Mouse (Mus musculus) urinary bladder, adult 2 months (tissue): ENCODE data around the gene Aldh16a1. TPM values are rescaled to one million over a fixed set of nuclear protein-coding genes. Genes with fewer than 3 reads are reported as not detected.
"Not testable (repeated sequence)": the region's sequence is repeated elsewhere in the genome, so short reads cannot be mapped to it uniquely, and the experiment has no call there.

Experiments used
- DNase-seq: peaks from one replicate; pipeline ENCODE4 v3.0.0; 2022; ENCODE audit warnings: low spot score
- polyA plus RNA-seq: library from polyadenylated mRNA; depleted of rRNA; stranded (reverse); fragments of >200 nt; gene quantifications from 2 replicates; pipeline ENCODE4 v1.2.3, GENCODE M21; 2012

Aldh16a1 gene
- polyA plus RNA-seq, 1 experiment = 30.9 TPM

DNA sequence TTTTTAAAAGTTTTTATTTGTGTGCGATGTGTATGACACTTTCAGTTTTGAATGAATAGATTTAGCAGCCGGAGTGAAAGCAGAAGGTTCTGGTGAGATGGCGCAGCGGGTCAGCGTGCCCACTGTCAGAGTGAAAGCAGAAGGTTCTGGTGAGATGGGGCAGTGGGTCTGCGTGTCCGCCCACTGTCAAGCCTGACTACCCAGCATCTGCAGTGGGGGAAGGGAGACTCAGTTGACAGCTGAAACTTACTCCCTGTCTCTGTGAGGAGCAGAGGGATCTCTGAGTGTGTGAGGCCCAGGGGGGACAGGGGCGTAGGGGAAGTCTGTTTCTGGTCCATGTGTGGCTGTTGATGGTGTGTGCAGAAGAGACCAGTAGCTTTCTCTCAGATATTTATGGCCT is 36.8 kb downstream of the Aldh16a1 start:
- DNase-seq = no peak

DNA sequence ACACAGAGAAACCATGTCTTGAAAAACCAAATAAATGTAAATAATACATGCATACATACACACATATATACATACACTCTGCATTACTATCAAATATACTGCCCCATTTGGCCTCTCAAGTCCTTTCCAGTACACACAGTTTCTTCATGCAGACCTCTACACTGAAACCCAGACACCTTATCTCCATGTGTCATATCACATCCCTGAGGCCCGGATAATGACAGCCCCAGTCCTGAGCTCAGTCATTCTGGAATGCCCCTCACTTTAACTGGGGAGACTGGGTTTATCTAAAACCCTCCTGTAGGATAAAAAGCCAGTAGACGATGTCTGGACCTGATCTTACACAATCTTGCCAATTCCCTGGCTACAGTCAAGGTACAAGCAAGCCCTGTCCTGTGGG is 40.9 kb downstream of the Aldh16a1 start:
- no peak for DNase-seq

DNA sequence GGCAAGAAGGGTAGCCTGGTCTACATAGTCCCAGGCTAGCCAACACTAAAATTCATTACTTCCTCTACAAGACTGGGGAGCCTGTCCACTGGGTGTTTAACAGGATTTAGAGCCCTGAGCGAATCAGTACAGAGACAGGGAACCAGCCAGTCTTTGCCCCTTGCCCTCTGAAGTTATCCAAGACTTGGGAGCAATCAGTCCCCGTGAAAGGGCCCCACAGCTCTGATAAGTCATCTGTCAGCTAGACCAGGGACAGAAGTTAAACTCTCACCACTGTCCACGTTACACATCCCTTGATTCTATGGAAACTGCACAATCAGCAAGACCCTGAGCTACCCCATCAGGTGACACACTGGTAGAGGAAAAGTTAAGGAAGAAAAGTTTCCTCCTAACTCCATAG is 41.9 kb downstream of the Aldh16a1 start:
- no peak for DNase-seq

DNA sequence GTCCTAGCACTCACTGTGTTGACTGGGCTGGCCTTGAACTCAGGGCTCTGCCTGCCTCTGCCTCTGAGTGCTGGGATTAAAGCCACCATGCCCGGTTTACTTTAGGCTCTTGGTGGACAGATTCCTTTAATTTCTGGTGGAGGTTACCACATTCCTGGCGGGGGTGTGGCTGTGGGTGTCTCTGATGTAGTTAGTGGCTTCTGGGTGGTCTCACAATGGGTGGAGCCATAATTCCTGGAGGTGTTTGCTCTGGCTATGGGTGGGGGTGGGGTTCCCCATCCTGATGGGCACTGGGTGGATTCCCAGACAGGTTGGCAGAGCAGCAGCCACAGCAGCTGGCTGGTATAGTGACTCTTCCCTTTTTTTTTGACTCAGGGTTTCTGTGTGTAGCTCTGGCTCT is 42.4 kb downstream of the Aldh16a1 start:
- no peak for DNase-seq

DNA sequence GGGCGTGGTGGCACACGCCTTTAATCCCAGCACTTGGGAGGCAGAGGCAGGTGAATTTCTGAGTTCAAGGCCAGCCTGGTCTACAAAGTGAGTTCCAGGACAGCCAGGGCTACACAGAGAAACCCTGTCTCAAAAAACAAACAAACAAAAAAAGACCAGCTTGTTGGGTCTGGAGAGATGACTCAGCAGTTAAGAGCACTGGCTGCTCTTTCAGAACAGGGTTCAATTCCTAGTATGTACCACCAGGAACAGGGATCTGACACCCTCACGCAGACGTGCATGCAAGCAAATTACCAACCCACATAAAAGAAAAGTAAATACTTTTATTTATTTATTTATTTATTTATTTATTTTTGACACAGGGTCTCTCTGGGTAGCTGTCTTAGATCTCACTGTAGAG is 44.3 kb downstream of the Aldh16a1 start:
- DNase-seq = not testable (repeated sequence)

DNA sequence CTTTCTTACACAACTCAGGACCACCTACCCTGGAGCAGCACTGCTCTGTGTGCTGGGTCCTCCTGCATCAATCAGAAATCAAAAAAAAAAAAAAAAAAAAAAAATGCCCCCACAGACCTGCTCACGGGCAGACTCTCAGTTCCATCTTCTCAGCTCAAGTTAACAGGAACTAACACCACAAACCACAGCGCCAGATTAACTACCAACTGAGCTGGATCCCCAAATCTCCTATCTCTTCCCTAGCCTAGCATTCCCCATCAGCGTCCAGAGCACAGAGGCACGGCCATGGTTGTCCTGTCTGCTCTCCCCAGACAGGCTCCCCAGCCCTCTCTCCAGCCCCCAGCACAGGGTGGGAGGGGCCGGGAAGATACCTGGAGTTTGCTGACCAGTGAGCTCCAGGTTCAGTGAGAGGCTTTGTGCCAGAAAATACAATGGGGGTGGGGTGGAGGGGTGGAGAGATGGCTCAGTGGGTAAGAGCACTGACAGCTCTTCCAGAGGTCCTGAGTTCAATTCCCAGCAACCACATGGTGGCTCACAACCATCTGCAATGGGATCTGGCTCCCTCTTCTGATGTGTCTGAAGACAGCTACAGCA is 47.2 kb downstream of the Aldh16a1 start:
- DNase-seq = no peak

DNA sequence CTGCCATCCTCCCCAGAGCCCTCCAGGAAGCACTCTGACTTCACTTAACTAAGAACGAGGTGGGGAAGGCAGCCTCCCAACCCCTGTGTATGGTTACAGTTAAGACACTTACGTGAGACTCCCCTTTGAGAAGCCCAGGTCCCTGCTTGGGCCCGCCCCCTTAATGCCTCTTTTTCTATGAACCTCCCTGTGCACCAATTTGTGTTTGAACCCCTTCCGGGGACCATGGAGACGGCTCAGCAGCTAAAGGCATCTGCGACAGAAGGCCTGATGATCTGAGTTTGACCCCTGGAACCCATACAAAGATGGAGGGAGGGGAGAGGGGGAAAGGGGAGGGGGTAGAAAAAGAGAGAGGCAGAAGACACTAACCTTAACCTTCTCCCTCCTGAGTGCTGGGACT is 47.9 kb downstream of the Aldh16a1 start:
- no peak for DNase-seq

DNA sequence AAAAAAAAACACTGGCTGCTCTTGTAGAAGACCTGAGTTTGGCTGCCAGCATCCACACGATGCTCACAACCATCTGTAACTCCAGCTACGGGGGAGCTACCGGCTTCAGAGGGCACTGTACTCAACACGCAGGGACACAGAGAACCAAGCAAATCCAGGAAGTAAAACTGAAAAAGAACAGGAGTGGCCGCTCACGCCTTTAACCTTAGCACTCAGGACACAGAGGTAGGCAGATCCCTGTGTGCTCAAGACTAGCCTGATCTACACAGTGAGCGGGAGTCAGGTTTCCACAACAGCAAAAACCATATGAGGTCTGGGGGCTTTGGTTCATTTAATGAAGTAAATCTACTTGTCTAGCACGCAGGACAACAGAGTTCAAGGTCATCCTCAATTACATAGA is 48.9 kb downstream of the Aldh16a1 start:
- no peak for DNase-seq

DNA sequence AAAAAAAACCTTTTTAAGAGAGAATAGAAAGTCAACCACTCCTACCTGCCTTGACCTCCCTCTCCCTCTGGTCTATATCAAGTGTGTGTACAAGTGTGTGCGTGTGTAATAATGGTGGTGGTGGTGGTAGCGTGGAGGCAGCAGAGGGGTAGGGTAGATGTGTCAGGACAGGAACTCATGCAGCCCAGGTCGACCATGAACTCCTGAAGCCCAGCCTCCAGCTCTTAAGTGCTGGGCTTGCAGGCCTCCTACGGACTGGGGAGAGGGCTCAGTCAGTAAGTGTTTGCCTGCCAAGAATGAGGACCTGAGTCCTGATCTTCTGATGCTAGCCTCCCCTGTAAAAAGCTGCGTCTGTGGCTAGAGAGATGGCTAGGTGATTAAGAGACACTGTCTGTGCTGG is 49.4 kb downstream of the Aldh16a1 start:
- no peak for DNase-seq

DNA sequence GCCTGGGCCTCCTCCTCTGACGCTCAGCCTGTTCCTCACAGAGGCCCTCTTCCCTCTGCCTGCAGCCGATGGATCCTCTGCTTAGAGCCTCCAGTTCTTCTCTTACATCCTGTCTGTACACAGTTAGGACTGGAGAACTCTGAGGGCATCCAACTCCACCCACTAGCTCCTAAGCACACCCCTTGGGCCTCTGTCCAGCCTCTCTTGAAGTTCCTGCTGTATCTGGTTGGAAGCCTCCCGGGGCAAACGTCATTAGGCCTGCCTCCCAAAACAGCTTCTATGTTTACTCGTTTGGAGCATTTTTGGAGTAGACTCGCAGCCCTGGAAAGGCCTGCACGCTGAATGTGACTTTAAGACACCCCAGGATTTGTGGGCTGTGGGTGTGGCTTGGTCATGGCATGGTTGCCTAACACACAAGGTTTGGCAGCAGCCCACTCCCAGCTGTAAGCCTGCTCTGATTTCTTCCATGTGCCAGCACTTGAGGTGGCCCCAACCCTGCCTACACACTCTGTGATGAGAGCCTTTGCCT is 50.7 kb downstream of the Aldh16a1 start, which contains the start of gene Fcgrt:
Gene Fcgrt (minus strand): TSS at position 200 of the 529 bp plus-strand sequence.
- DNase-seq = peak; percentile 51

DNA sequence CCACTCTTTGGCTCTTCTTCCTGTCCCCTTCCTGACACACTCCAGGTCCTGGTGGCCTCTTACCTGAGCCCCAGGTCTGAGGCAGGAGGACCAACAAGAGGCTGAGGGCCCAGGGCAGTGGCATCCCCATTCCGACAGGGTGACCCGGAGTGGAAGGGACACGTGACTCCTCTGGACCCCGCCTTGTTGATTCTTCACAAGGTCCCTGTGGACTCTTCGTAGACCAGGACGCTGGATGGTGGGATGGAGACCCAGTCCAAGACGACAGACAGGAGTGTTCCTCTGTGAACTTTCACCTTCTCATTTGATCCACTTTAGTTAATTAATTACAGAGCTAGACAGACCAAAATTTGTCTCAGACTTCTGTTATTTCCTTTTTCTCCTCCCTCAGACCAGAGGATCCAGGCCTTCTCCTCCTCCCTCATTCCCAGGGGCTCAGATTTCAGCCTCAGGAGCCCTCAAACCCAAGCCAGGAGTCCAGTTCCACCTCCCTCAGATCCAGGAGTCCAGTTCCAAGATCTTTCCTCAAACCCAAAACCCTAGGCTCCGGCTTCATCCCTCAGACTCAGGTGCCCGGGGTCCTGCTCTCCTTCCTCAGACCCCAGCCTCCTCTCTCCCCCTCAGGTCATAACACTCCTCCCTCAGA is 51.3 kb downstream of the Aldh16a1 start:
- no peak for DNase-seq

DNA sequence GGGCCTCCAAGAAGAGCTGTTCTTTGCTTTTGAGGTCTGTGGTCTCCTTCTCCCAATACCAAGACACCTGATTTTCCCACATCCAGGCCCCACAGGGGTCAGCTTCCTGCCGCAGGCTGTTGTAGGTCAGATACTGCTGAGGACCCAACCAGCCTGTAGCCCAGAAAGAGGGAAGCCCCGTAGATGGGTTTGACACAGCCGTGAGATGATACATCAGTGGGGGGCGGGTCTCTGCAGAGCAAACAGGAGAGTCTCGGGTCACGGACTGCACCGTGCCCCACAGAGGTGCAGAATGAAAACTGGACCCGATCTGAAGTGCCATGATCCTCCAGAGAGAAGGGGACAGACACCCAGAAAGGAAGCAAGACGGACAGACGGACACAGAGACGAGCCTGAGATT is 51.9 kb downstream of the Aldh16a1 start:
- no peak for DNase-seq

DNA sequence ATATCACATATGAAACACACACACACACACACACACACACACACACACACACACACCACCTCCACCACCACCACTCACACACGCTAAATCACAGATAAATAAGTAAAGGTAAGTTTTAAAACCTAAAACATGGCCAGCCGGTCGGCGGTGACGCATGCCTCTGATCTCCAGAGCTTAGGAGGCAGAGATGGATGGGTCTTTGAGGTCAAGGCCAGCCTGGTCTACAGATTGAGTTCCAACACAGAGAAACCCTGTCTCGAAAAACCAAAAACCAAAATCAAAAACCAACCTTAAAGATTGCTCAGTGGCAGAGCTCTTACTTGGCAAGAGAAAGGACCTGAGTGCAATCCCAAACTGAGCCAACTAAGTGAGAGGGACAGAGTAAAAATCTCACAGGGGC is 54.3 kb downstream of the Aldh16a1 start:
- no peak for DNase-seq

DNA sequence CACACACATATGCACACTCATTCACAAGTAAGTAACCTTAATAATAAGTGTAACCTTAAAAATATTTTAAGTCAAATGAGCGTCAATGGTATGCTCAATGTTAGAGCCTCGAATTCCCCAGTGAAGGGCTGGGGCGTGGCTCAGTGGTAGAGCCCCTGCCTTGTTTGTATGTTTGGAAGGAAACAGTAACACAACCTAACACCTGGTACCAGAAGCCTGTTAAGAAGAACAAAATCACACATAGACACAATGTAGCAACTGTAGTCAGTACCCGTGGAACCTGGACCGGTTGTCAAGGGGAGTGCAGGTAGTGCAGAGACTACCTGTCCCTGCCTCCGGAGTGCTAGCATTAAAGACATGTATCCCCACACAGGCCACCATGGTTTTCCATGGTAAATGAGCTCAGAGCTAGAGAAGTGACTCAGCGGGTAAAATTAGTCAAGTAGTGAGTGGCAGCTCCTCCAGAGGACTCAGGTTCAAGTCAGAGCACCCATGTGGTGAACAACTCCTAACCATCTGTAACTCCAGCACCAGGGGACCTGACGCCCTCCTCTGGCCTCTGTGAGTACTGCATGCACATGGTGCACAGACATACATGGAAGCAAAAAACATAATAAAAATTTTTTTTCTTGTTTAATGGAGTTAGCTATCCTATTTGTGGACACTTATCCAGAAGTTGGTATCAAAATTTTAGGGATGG is 55.7 kb downstream of the Aldh16a1 start:
- no peak for DNase-seq

DNA sequence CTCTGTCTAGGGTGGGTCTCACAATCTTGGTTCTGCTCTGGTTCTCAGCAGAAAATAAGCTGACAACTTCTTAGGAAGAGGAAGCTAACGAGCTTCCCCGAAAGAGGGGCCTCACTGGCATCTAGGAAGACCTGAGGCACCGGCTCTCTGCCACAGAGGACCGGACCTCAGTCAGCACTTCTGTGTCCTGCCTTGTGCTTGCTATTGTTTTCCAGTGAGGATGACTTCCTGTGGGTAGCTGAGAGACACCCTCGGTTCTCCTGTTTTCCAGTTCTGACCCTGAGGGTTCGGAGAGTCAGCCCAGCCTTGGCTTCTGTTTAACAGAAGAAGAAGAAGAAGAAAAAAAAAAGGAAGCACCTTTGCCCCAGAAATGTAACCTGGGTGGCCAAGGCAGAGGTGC is 56.9 kb downstream of the Aldh16a1 start:
- DNase-seq = no peak

DNA sequence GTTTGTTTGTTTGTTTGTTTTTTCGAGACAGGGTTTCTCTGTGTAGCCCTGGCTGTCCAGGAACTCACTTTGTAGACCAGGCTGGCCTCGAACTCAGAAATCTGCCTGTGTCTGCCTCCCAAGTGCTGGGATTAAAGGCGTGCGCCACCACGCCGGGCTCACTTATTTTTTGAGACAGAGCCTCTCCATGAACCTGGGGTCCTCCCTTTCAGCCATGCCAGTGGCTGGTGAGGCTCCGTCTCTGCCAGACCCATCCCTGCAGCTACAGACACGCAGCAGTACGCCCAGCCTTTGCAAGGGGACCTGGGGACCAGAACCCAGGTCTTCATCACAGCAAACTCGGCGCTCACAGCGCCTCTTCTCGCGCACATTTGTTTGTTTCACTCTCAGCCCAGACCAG is 58.4 kb downstream of the Aldh16a1 start:
- not testable (repeated sequence) for DNase-seq

DNA sequence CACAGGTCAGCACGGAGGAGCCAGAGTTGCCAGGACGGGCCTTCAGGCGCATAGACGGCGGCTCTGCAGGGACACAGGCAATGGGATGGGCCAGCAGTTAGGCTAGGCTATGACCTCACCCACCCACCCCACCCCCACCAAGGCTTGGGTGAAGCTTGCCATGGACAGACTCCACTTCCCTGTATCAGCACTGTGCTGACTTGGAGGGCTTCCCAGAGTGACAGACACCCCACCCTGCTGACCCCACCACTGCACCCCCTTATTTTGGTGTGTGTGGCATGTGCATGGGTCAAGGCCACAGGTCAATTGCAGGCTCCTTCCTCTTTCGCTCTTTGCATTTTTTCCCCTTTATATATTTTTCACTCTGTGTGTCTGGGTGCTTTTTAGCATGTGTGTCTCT is 59.0 kb downstream of the Aldh16a1 start:
- no peak for DNase-seq

DNA sequence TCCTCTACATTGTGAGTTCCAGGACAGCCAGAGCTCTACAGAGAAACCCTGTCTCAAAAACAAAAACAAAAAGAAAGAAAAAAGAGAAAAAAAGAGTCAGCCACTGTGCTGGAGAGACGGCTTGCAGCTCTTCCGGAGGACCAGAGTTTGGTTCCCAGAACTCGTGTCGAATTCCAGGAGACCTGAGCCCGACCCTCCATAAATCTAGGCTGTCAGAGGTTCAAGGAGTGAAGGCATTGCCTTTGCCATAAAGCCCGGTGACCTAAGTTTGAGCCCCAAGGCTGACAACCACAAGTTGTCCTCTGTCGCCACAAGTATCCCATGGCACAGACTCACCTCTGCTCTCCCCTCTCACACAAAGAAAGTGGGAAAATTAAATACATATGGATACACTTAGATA is 60.3 kb downstream of the Aldh16a1 start:
- DNase-seq = no peak

DNA sequence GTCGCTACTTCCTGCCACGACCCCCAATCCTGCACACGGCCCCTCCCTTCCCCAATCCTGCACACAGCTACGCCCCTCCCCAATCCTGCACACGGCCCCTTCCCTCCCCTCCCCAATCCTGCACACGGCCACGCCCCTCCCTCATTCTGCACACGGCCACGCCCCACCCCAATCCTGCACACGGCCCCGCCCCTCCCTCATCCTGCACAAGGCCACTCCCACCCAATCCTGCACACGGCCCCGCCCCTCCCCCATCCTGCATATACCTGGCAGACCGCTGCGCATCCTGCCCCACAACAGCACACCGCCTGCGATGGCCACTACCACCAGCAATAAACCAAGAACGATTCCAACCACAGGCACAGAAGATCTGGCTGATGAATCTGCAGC is 60.9 kb downstream of the Aldh16a1 start:
- no peak for DNase-seq

DNA sequence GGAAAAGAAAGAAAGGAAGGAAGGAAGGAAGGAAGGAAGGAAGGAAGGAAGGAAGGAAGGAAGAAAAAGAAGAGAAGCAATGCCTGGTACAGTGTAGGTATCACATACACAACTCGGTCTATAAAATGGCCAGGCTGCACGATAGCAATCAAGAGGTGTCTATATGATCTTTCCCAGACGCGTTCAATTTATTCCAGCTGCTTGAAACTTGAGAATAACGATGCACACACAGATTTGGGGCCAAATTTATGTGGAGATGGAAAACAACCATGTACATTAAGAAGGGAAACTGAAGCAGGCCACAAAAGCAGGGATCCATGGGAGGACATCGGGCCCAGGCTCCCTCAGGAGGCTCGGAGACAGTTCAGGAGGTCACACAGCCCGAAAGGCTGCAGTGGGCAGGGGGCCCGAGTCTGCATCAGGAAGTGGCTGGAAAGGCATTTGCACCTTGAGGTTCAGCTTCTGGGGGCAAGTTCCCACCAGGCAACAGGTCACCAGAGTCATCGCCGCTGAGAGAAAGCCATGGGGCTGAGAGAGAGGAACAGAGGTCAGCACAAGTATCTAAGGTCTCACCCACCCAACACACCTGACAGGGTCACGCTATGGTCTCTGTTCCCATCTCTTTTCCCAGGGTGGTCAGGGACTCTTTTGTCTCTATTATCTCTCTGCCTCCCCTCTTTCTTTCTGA is 61.4 kb downstream of the Aldh16a1 start:
- no peak for DNase-seq

DNA sequence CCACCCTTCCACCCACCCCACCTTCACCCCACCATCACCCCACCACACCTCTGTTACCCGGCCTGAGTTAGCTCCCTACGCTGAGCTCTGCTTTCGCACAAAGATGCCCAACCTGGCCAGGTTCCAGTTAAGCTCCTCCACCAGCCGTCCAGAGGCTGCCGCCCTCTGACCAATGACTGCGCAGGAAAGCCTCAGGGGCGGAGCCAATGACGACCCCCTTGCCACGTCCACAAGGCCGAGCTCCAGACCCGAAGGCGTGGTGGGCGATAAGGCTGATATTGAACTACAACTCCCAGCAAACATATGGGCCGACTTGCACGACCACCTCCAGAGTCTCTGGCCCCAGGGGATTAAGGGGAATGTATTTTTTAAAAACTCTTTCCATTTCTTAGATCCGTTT is 62.3 kb downstream of the Aldh16a1 start, which contains the start of gene Rcn3:
Gene Rcn3 (minus strand): TSS at position 174 of the 400 bp plus-strand sequence.
- no peak for DNase-seq
